Mouse (Mus musculus) myocyte (in vitro differentiated cells): ENCODE results near the gene Rlim. TPM values are rescaled to one million over a fixed set of nuclear protein-coding genes. Genes with fewer than 3 reads are reported as not detected.

Experiments
- H3K27me3 ChIP-seq: one replicate; pipeline ENCODE4 v1.6.1; 2011; ENCODE audit not compliant: control insufficient read depth, insufficient read depth, insufficient read length
- H3K36me3 ChIP-seq: one replicate; pipeline ENCODE4 v1.6.1; 2011; ENCODE audit not compliant: control insufficient read depth, insufficient read depth
- H3K4me2 ChIP-seq: one replicate; pipeline ENCODE4 v1.6.1; 2011; ENCODE audit warnings: low read depth, control low read depth
- H3K4me3 ChIP-seq: one replicate; pipeline ENCODE4 v1.5.1; 2011; ENCODE audit warnings: mild to moderate bottlenecking, control low read depth, moderate library complexity
- H3K79me2 ChIP-seq: one replicate; pipeline ENCODE4 v1.6.1; 2011; ENCODE audit not compliant: control insufficient read depth, insufficient read depth
- H3ac ChIP-seq: one replicate; pipeline ENCODE4 v1.6.1; 2011; ENCODE audit not compliant: control insufficient read depth, insufficient read length
- MYOD1 ChIP-seq, 3 experiments: IDR thresholded peaks; one replicate each; pipeline ENCODE4 v1.6.1; 2011; ENCODE audit warnings: control low read depth in 2 of 3, low read depth in 2 of 3, mild to moderate bottlenecking in 2 of 3, moderate library complexity in 1 of 3; ENCODE audit not compliant: insufficient read length in 2 of 3, control insufficient read depth in 1 of 3
- MYOG ChIP-seq, 3 experiments: IDR thresholded peaks; one replicate each; pipeline ENCODE4 v1.6.1; 2011; ENCODE audit warnings: control low read depth in 2 of 3, low read depth in 2 of 3, mild to moderate bottlenecking in 2 of 3; ENCODE audit not compliant: insufficient read length in 2 of 3, control insufficient read depth in 1 of 3, insufficient read depth in 1 of 3
- POLR2A ChIP-seq: IDR thresholded peaks from one replicate; pipeline ENCODE4 v1.6.1; 2011; ENCODE audit warnings: low read depth, mild to moderate bottlenecking, control low read depth, moderate library complexity; ENCODE audit not compliant: insufficient read length
- POLR2AphosphoS2 ChIP-seq: IDR thresholded peaks from one replicate; pipeline ENCODE4 v1.6.1; 2011; ENCODE audit warnings: low read depth, control low read depth; ENCODE audit not compliant: insufficient read length
- REST ChIP-seq: IDR thresholded peaks from one replicate; pipeline ENCODE4 v1.6.1; 2011; ENCODE audit warnings: mild to moderate bottlenecking, control low read depth, moderate library complexity; ENCODE audit not compliant: insufficient read depth, insufficient read length
- SRF ChIP-seq: IDR thresholded peaks from one replicate; pipeline ENCODE4 v1.6.1; 2011; ENCODE audit warnings: low read depth; ENCODE audit not compliant: control insufficient read depth, insufficient read length
- TCF12 ChIP-seq: IDR thresholded peaks from one replicate; pipeline ENCODE4 v1.6.1; 2011; ENCODE audit warnings: mild to moderate bottlenecking, control low read depth; ENCODE audit not compliant: poor library complexity, insufficient read depth, severe bottlenecking
- TCF3 ChIP-seq: IDR thresholded peaks from one replicate; pipeline ENCODE4 v1.6.1; 2011; ENCODE audit warnings: low read depth, control low read depth; ENCODE audit not compliant: insufficient read length
- USF1 ChIP-seq: IDR thresholded peaks from one replicate; pipeline ENCODE4 v1.6.1; 2011; ENCODE audit warnings: low read depth, mild to moderate bottlenecking, control low read depth, moderate library complexity
- polyA plus RNA-seq: library from polyadenylated mRNA; unstranded; fragments of >200 nt; fragmentation: generic; extraction: Trizol; gene quantifications from one replicate; pipeline ENCODE4 v1.2.1, GENCODE M21; 2012; ENCODE audit warnings: missing spikeins

Gene Rlim
- polyA plus RNA-seq, 1 experiment = 6.0 TPM

DNA sequence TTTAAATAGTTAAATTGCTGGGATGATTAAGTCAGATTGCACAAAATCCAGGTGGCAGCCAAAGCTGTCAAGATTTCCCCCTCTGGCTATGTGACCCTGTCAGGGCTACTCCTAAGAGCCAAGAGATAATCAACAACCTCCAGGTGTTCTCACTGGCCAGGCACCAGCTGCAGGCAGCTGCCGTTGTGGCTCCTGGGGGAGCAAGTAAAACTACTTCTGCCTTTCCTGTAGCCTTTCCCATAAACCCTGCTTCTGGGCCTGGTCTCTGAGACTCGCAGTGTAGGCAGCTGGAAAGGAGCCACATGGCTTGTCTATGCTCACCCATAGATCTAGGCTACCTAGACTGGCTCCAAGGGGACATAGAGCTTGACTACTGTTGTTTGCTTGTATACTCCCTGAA, 58.6 kb downstream of the Rlim start:
- no peaks in the 10 kb centered on the region for H3K79me2 ChIP-seq
- no peaks in the 10 kb centered on the region for H3K27me3 ChIP-seq
- TF ChIP-seq MYOD1 (IDR thresholded peaks at IDR 0.05; ENCODE audit: control insufficient read depth in 1 of 3, insufficient read length in 2 of 3, low read depth in 2 of 3) = no peak
- TF ChIP-seq TCF12 = no peak
- TF ChIP-seq USF1 = no peak
- TF ChIP-seq REST = no peak
- no peak for TF ChIP-seq TCF3
- no peak for TF ChIP-seq SRF
- TF ChIP-seq MYOG (IDR thresholded peaks at IDR 0.05; ENCODE audit: control insufficient read depth in 1 of 3, insufficient read depth in 1 of 3, insufficient read length in 2 of 3, low read depth in 2 of 3) = no peak
- no peak for TF ChIP-seq POLR2A
- no peak for TF ChIP-seq POLR2AphosphoS2
- no peak overlapping the region for H3K4me3 ChIP-seq
- no peaks in the 10 kb centered on the region for H3K36me3 ChIP-seq
- no peak overlapping the region for H3ac ChIP-seq
- no peak overlapping the region for H3K4me2 ChIP-seq

DNA sequence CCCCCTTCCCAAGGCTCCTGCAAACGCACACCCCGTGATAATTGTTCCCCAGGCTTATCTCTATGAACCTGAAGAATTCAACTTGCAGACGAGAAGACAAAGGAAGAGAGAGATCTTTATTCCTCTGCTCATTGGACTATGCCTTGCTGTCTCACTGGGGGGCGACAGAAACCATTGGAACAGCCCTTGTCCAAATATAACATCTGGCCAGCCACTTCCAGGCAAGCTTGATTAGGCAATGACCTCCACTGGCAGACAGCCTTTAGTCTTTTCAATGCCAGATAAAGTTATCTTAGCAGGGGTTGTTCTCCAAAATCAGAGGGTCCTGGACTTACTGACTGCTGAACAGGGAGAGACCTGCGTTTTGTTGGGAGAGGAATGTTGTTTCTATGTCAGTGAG, 62.1 kb downstream of the Rlim start:
- no peaks in the 10 kb centered on the region for H3K27me3 ChIP-seq
- no peak overlapping the region for H3ac ChIP-seq
- H3K4me2 ChIP-seq = no peak overlapping the region
- no peak overlapping the region for H3K4me3 ChIP-seq
- no peaks in the 10 kb centered on the region for H3K36me3 ChIP-seq
- no peaks in the 10 kb centered on the region for H3K79me2 ChIP-seq
- TF ChIP-seq USF1 (no peak), REST (no peak), TCF12 (no peak), SRF (no peak), TCF3 (no peak), MYOG (IDR thresholded peaks at IDR 0.05; ENCODE audit: control insufficient read depth in 1 of 3, insufficient read depth in 1 of 3, insufficient read length in 2 of 3, low read depth in 2 of 3) (no peak), MYOD1 (IDR thresholded peaks at IDR 0.05; ENCODE audit: control insufficient read depth in 1 of 3, insufficient read length in 2 of 3, low read depth in 2 of 3) (no peak)

- Histone ChIP-seq H3K27me3 (no peaks in the 10 kb centered on the region), H3K36me3 (no peaks in the 10 kb centered on the region)
Observed at GRCm38 (mm10) chrX:103914790-103915189, 66.3 kb downstream of the Rlim start.

More at GRCm38 (mm10) chrX:103914790-103915189, 66.3 kb downstream of the Rlim start:
- no peak for TF ChIP-seq POLR2A
- no peak overlapping the region for H3K4me3 ChIP-seq
- H3ac ChIP-seq = no peak overlapping the region
- H3K79me2 ChIP-seq = no peaks in the 10 kb centered on the region
- no peak overlapping the region for H3K4me2 ChIP-seq

Other genes starting within 250 kb of the Rlim start
- 8.2 TPM for gene Slc16a2, start 159.3 kb downstream of the Rlim start, polyA plus RNA-seq
- not detected for gene Nexmif, start 219.9 kb upstream of the Rlim start, polyA plus RNA-seq